Mouse (Mus musculus) cerebellum, adult (tissue): ENCODE data around the gene Fbxw26.
"Not testable (repeated sequence)": the region's sequence is repeated elsewhere in the genome, so short reads cannot be mapped to it uniquely, and the experiment has no call there.

Source experiments
- ATAC-seq: cut with Nextera tagmentation; 2 replicates; pipeline ENCODE4 v1.9.2; 2017; ENCODE audit warnings: mild to moderate bottlenecking, moderate library complexity, mixed read lengths; ENCODE audit not compliant: insufficient number of reproducible peaks, low FRiP score, low TSS enrichment

Gene Fbxw26

GRCm38 (mm10) chr9:109745989-109746388, at the start of gene Fbxw26:
Gene Fbxw26 (minus strand): TSS chr9:109746089.
- ATAC-seq: not testable (repeated sequence)

- no peak for ATAC-seq
These were observed 49.3 kb upstream of the Fbxw26 start for GRCm38 (mm10) chr9:109795221-109795620.

- not testable (repeated sequence) for ATAC-seq
These were observed 44.7 kb upstream of the Fbxw26 start, which contains the start of gene Fbxw27 for GRCm38 (mm10) chr9:109790570-109790969. Gene Fbxw27 (minus strand): TSS chr9:109790670.

DNA sequence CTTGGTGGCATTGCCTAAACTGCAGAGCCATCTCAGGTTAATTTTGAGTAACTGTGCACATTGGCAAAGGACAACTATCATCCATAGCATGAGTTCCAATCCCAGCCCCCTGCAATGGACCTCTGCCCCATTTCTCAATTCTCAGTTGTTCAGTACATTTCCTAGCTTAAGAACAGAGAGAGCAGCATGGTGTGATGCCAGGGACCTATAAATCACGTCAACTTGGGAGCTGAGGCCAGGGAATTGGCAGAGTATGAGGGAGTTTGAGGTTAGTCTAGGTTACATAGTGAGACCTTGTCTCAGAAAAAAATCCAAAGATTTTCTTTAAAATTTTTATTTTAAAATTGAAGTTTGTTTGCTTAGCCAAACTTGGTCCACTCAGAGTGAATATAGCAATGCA, 21.0 kb upstream of the Fbxw26 start:
- not testable (repeated sequence) for ATAC-seq

DNA sequence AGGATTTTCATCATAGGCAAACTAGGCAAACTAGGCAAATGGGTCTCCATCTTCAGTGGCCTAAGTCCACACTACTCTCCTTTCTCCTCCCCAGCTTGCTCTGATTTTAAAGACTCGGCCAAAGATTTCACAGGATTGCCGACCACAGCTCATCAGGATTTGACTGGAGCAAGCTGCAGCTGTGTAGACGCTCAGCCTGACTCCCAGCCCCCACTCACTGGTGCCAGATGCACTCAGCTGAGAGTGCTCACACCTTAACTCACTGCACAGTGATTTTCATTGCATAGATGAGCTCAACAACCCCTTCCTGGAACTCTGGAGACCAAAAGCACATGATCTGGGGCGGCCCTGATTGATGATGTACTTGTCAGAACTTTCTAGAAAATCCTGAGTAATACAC, 43.3 kb downstream of the Fbxw26 start, which contains the start of gene Fbxw18:
Gene Fbxw18 (minus strand): TSS at position 101 of the 400 bp plus-strand sequence.
- not testable (repeated sequence) for ATAC-seq

- no peak for ATAC-seq
These were observed 60.6 kb downstream of the Fbxw26 start for GRCm38 (mm10) chr9:109685299-109685698.
